Mouse (Mus musculus): ENCODE measurements around the gene Celf2. TPM values are rescaled to one million over a fixed set of nuclear protein-coding genes. Genes with fewer than 3 reads are reported as not detected.

Gene Celf2
- polyA plus RNA-seq, 1 experiment = 127 TPM

DNA sequence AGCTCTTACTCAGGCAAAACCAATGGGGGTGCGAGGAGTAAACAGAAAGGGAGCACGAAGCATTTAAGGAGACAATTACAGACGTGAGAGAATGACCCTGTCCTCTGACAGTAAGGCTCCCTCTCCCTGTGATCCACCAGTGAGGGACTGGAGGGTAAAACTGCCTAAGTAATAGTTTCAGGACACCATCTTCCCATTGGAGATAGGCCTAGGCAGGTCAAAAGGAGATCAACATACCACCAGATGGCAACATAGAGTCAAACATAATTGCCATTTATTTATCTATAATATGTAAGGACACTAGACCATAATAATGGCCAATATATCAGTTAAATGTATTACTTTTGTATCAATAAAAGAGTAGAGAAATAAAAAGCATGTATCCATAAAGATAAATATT, 660.0 kb downstream of the Celf2 start:
- no peak for TF ChIP-seq CTCF (IDR thresholded peaks at IDR 0.05; ENCODE audit: low read depth, low read length)
- no peak for TF ChIP-seq POLR2A (IDR thresholded peaks at IDR 0.05; ENCODE audit: borderline replicate concordance, low read depth, low read length)
- no peaks in the 10 kb centered on the region for H3K4me1 ChIP-seq (ENCODE audit: control insufficient read depth, insufficient read depth, low read length)
- H3K27ac ChIP-seq (ENCODE audit: insufficient read depth, low read depth, low read length) = no peak overlapping the region
- H3K4me3 ChIP-seq (ENCODE audit: insufficient read depth, low read length) = no peak overlapping the region

DNA sequence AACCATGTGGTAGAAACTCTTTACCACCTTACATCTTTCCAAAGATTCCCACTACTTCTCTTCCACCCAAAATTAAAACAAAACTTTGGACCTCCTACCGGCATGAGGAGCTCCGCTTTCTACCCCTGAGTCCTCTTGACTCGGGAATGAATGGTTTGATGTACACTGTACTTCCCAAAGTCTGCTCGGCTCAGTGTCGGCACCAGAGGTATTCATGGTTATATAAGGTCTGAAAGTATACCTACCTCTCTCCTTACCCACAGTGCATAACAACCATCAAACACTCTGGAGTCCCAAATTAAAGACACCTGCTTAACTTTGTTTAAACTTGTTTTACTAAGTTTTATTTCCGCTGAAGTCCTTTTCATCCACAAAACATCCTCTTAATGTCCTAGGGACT, 679.3 kb downstream of the Celf2 start:
- no peak overlapping the region for H3K27ac ChIP-seq (ENCODE audit: insufficient read depth, low read depth, low read length)
- no peaks in the 10 kb centered on the region for H3K4me1 ChIP-seq (ENCODE audit: control insufficient read depth, insufficient read depth, low read length)
- TF ChIP-seq CTCF (IDR thresholded peaks at IDR 0.05; ENCODE audit: low read depth, low read length) (no peak), POLR2A (IDR thresholded peaks at IDR 0.05; ENCODE audit: borderline replicate concordance, low read depth, low read length) (no peak)
- no peak overlapping the region for H3K4me3 ChIP-seq (ENCODE audit: insufficient read depth, low read length)

DNA sequence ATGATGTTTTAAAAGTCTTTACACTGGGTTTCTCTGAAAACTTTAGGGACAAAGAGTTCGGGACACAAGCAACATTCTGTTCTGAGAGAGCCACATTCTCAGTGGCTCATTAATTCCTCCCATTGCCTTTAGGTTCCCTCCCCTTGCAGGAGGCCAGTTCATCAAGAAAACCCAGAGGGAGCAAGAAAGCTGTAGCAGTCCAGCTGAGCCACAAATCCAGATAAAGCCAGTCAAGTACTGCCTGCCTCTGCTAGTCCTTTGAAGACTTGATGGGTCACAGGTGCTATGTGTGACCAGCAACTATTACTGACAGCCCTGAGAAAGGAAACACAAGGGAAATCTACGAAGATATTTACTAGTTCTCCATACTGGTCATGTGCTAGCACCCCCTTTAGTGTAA, 681.8 kb downstream of the Celf2 start:
- Histone ChIP-seq H3K4me1 (ENCODE audit: control insufficient read depth, insufficient read depth, low read length) (no peaks in the 10 kb centered on the region), H3K4me3 (ENCODE audit: insufficient read depth, low read length) (no peak overlapping the region), H3K27ac (ENCODE audit: insufficient read depth, low read depth, low read length) (no peak overlapping the region)
- TF ChIP-seq POLR2A (IDR thresholded peaks at IDR 0.05; ENCODE audit: borderline replicate concordance, low read depth, low read length) (no peak), CTCF (IDR thresholded peaks at IDR 0.05; ENCODE audit: low read depth, low read length) (no peak)

DNA sequence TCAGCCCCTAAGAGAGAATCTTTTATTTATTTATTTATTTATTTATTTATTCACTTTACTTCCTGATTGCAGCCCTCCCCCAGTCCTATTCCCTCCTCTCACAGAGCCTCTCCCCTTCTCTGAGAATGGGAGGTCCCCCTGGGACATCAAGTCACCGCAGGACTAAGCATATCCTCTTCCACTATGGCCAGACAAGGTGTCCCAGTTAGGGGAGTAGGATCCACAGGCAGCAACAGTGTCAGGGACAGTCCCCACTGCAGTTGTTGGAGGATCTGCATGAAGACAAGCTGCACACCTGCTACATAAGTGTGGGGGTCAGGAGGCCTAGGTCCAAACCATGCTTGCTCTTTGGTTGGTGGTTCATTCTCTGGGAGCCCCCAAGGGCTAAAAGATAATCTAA, 686.3 kb downstream of the Celf2 start:
- H3K27ac ChIP-seq (ENCODE audit: insufficient read depth, low read depth, low read length) = no peak overlapping the region
- TF ChIP-seq POLR2A (IDR thresholded peaks at IDR 0.05; ENCODE audit: borderline replicate concordance, low read depth, low read length) = no peak
- TF ChIP-seq CTCF (IDR thresholded peaks at IDR 0.05; ENCODE audit: low read depth, low read length) = no peak

DNA sequence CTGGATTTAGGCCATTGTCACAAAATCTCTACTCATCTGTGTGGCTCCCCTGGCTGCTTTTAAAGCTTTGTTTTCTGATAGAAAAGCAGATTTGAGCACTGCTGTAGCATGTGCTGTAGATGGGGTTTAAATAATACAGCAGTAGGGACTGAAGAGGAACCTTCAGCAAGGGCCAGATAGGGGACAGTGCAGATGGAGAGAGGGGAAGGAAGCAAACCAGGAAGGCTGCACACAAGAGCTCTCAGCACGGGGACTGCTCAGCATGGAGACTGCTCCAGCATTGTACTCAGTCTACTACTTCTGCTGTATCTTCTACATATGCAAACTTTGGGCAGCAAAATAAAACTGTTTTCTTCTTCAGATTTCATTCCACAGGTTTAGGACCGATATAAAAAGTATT, 687.8 kb downstream of the Celf2 start:
- no peak for TF ChIP-seq POLR2A (IDR thresholded peaks at IDR 0.05; ENCODE audit: borderline replicate concordance, low read depth, low read length)
- no peak for TF ChIP-seq CTCF (IDR thresholded peaks at IDR 0.05; ENCODE audit: low read depth, low read length)
- no peaks in the 10 kb centered on the region for H3K4me1 ChIP-seq (ENCODE audit: control insufficient read depth, insufficient read depth, low read length)
- H3K27ac ChIP-seq (ENCODE audit: insufficient read depth, low read depth, low read length) = no peak overlapping the region
- no peak overlapping the region for H3K4me3 ChIP-seq (ENCODE audit: insufficient read depth, low read length)

More for the DNA sequence above, 686.3 kb downstream of the Celf2 start:
- no peak overlapping the region for H3K4me3 ChIP-seq (ENCODE audit: insufficient read depth, low read length)
- H3K4me1 ChIP-seq (ENCODE audit: control insufficient read depth, insufficient read depth, low read length) = no peaks in the 10 kb centered on the region

DNA sequence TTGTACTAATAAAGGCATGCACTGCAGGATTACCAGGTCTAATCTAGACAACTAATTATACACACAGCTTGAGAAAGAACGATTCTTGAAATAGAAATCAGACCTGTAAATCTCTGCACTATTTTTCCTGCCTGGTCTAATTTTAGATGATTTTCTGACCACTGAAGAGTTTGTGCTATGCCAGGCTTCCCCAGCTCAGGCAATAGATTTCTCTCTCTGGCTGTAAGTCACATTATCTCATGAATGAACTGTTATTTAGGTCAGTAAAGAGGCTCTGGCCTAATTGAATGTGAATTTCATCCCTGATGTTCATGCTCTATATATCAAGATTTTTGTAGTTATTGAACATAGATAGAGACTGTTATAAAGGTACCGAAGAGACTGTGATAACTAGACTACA, 694.1 kb downstream of the Celf2 start:
- no peak overlapping the region for H3K27ac ChIP-seq (ENCODE audit: insufficient read depth, low read depth, low read length)
- TF ChIP-seq POLR2A (IDR thresholded peaks at IDR 0.05; ENCODE audit: borderline replicate concordance, low read depth, low read length) (no peak), CTCF (IDR thresholded peaks at IDR 0.05; ENCODE audit: low read depth, low read length) (no peak)
- H3K4me1 ChIP-seq (ENCODE audit: control insufficient read depth, insufficient read depth, low read length) = no peaks in the 10 kb centered on the region
- H3K4me3 ChIP-seq (ENCODE audit: insufficient read depth, low read length) = no peak overlapping the region

DNA sequence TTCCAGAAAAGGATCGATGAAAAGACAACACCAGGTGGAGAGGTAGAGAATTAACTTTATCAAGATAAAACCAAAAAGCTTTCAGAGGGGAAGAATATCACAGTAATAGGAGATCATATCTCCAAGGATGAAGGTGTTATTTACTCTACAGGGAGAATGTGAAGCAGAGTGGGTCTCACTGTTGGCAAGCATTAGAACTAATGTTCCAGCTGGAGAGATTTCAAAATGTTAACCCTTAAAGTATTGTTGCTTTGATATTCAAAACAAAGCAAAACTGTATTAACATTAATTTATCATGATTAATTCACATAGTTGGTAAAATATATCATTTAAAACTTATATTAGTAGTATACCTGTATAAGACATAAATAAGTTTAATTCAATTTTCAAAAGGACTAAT, 700.6 kb downstream of the Celf2 start:
- TF ChIP-seq POLR2A (IDR thresholded peaks at IDR 0.05; ENCODE audit: borderline replicate concordance, low read depth, low read length) (no peak), CTCF (IDR thresholded peaks at IDR 0.05; ENCODE audit: low read depth, low read length) (no peak)
- Histone ChIP-seq H3K4me1 (ENCODE audit: control insufficient read depth, insufficient read depth, low read length) (no peaks in the 10 kb centered on the region), H3K27ac (ENCODE audit: insufficient read depth, low read depth, low read length) (no peak overlapping the region), H3K4me3 (ENCODE audit: insufficient read depth, low read length) (no peak overlapping the region)

DNA sequence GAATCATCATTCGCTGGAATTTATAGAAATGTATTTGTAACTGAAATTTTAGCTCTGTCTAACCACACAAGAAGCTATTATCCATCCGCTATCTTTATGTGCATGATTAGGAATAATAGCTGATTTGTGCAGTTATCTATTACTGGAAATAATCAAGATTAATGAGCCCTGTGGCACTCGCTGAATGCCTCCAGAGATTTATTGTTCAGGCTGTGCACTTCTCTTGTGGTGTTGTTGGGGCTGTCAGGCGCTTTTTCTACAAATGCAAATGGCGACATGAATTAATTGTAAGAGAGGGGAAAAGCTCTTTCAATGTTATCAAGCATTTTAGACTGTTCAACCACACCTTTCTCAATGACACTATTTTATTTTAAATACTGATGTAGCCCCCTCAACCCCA, 712.6 kb downstream of the Celf2 start:
- H3K4me3 ChIP-seq (ENCODE audit: insufficient read depth, low read length) = no peak overlapping the region
- no peak overlapping the region for H3K27ac ChIP-seq (ENCODE audit: insufficient read depth, low read depth, low read length)
- no peaks in the 10 kb centered on the region for H3K4me1 ChIP-seq (ENCODE audit: control insufficient read depth, insufficient read depth, low read length)
- TF ChIP-seq POLR2A (IDR thresholded peaks at IDR 0.05; ENCODE audit: borderline replicate concordance, low read depth, low read length) (no peak), CTCF (IDR thresholded peaks at IDR 0.05; ENCODE audit: low read depth, low read length) (no peak)

DNA sequence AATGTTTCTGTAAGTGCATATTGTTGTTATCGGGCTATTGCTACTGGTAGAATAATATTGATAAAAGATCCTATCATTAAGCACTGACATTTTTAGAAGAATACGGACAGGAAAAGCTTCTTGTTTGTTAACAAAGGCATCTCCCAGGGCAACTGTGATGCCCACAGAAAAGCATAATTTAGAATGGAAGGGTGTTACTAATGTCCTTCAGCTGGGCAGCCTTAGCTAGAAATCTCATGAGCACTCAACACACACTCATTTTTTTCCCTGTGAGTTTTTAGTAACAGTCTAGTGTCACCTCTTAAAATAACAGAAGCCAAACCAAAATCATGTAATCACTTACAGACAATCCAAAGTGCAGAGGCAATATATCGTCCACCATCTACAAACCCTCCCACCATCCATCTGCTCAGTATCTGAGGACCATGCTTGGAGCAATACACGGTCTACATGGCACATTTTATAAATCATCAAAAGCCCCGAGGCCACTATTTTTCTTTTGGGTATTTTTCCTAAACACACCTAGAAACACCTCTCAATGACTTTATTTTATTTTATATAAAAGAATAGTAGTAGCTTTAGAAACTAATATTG, 713.3 kb downstream of the Celf2 start:
- H3K4me1 ChIP-seq (ENCODE audit: control insufficient read depth, insufficient read depth, low read length) = no peaks in the 10 kb centered on the region
- no peak overlapping the region for H3K27ac ChIP-seq (ENCODE audit: insufficient read depth, low read depth, low read length)
- TF ChIP-seq POLR2A (IDR thresholded peaks at IDR 0.05; ENCODE audit: borderline replicate concordance, low read depth, low read length) (no peak), CTCF (IDR thresholded peaks at IDR 0.05; ENCODE audit: low read depth, low read length) (no peak)
- no peak overlapping the region for H3K4me3 ChIP-seq (ENCODE audit: insufficient read depth, low read length)

DNA sequence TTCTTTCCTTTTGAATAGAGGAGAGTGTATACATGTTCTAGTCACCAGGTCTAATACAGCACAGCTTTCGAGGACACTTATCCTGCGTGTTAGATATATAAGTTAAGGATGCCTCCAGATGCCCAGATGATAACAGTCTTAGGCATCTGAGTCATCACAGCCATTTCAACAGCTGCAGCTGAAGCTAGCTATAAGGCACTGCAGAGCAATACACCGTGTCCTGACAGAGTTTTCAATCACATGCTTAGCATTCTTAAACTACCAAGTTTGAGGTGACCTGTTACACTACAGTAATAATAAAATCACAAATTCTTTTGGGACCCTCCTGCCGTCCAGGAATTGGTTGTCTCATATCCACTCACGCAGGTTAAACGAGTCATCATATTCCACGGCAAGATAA, 714.5 kb downstream of the Celf2 start:
- Histone ChIP-seq H3K27ac (ENCODE audit: insufficient read depth, low read depth, low read length) (no peak overlapping the region), H3K4me1 (ENCODE audit: control insufficient read depth, insufficient read depth, low read length) (no peaks in the 10 kb centered on the region), H3K4me3 (ENCODE audit: insufficient read depth, low read length) (no peak overlapping the region)
- no peak for TF ChIP-seq POLR2A (IDR thresholded peaks at IDR 0.05; ENCODE audit: borderline replicate concordance, low read depth, low read length)
- no peak for TF ChIP-seq CTCF (IDR thresholded peaks at IDR 0.05; ENCODE audit: low read depth, low read length)

DNA sequence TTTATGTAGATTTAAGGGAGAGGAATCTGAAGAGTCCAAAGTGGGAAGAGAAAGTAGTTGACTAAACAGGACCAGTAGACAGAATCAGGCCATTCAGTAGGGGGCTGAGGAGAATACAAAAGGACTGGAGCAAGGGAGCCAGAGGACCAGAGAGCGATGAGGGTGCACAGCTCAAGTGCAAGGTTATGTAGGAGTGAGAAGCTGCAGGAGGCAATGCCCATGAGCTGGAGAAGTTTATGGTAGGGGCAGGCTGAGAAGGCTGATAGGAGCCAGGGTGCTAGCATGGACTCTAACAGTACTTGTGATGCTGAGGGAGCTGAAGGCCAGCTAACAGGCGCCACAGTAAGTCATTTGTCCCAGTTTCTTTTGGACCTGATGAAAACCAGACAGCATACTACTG, 718.5 kb downstream of the Celf2 start:
- H3K4me1 ChIP-seq (ENCODE audit: control insufficient read depth, insufficient read depth, low read length) = no peaks in the 10 kb centered on the region
- H3K27ac ChIP-seq (ENCODE audit: insufficient read depth, low read depth, low read length) = no peak overlapping the region
- no peak for TF ChIP-seq POLR2A (IDR thresholded peaks at IDR 0.05; ENCODE audit: borderline replicate concordance, low read depth, low read length)
- TF ChIP-seq CTCF (IDR thresholded peaks at IDR 0.05; ENCODE audit: low read depth, low read length) = no peak
- no peak overlapping the region for H3K4me3 ChIP-seq (ENCODE audit: insufficient read depth, low read length)

Measured in bone marrow macrophage, adult 2 months (primary cell).